Mouse (Mus musculus) small intestine, adult 2 months (tissue): ENCODE results near the gene Setd3.
A peak's percentile ranks its signal among the peaks of the same experiment; 100 is the strongest.

Experiments used
- CTCF ChIP-seq: fragments of 200-500 bp; IDR thresholded peaks from 2 replicates; pipeline ENCODE4 v1.5.1; 2012; ENCODE audit warnings: low read depth, mild to moderate bottlenecking, control low read depth, inconsistent platforms, low read length, moderate library complexity, mixed read lengths; ENCODE audit not compliant: insufficient replicate concordance, insufficient read length; ENCODE audit errors: extremely low read depth
- POLR2A ChIP-seq: fragments of 200-500 bp; IDR thresholded peaks from 2 replicates; pipeline ENCODE4 v1.6.1; 2012; ENCODE audit warnings: low read depth, mild to moderate bottlenecking, control low read depth, inconsistent platforms, low read length, moderate library complexity

- TF ChIP-seq CTCF: peak; percentile 74
- no peak for TF ChIP-seq POLR2A
These were observed 29.8 kb upstream of the Setd3 start for GRCm38 (mm10) chr12:108208726-108209438.
